Mouse (Mus musculus) MEL (cell line): ENCODE data around the gene Cops6. TPM values are rescaled to one million over a fixed set of nuclear protein-coding genes. Genes with fewer than 3 reads are reported as not detected.

Experiments used
- DNase-seq: peaks from one replicate; pipeline ENCODE4 v3.0.0; 2011; ENCODE audit warnings: low read depth, low spot score
- H3K27ac ChIP-seq: 2 replicates; pipeline ENCODE4 v1.5.1; 2012; ENCODE audit warnings: low read depth, mild to moderate bottlenecking, control low read depth, low read length, moderate library complexity; ENCODE audit not compliant: control insufficient read depth
- H3K27me3 ChIP-seq, 2 experiments: fragments of 150-350 bp in 1 of 2; sonication (generic) in 1 of 2; 2 replicates each; pipeline ENCODE4 v1.6.1; 2012; ENCODE audit warnings: low read length in 2 of 2, mild to moderate bottlenecking in 2 of 2, improper control_type of control experiment in 1 of 2, moderate library complexity in 1 of 2; ENCODE audit not compliant: insufficient read depth in 2 of 2, control insufficient read depth in 1 of 2
- H3K36me3 ChIP-seq, 2 experiments: 2 replicates each; pipeline ENCODE4 v1.6.1; 2012 to 2014; ENCODE audit warnings: low read length in 2 of 2, improper control_type of control experiment in 1 of 2, inconsistent platforms in 1 of 2, mild to moderate bottlenecking in 1 of 2; ENCODE audit not compliant: insufficient read depth in 2 of 2, control insufficient read depth in 1 of 2
- H3K4me1 ChIP-seq, 2 experiments: fragments of 150-350 bp in 1 of 2; sonication (generic) in 1 of 2; 2 replicates each; pipeline ENCODE4 v1.6.1; 2012; ENCODE audit warnings: low read length in 2 of 2, improper control_type of control experiment in 1 of 2, mild to moderate bottlenecking in 1 of 2; ENCODE audit not compliant: insufficient read depth in 2 of 2, control insufficient read depth in 1 of 2
- H3K4me3 ChIP-seq, 2 experiments: fragments of 150-350 bp in 1 of 2; sonication (generic) in 1 of 2; 2 replicates each; pipeline ENCODE4 v1.5.1; 2012; ENCODE audit warnings: low read depth in 2 of 2, low read length in 2 of 2, mild to moderate bottlenecking in 2 of 2, moderate library complexity in 2 of 2, control low read depth in 1 of 2, improper control_type of control experiment in 1 of 2; ENCODE audit not compliant: control insufficient read depth in 1 of 2, insufficient read depth in 1 of 2
- H3K79me2 ChIP-seq: 2 replicates; pipeline ENCODE4 v1.6.1; 2012; ENCODE audit warnings: mild to moderate bottlenecking, low read length, moderate library complexity; ENCODE audit not compliant: control insufficient read depth, poor library complexity, insufficient read depth
- H3K9ac ChIP-seq: 2 replicates; pipeline ENCODE4 v1.6.1; 2012; ENCODE audit warnings: low read depth, mild to moderate bottlenecking, control low read depth, low read length, moderate library complexity; ENCODE audit not compliant: control insufficient read depth, poor library complexity, severe bottlenecking
- H3K9me3 ChIP-seq: fragments of 150-350 bp; sonication (generic); replicated peaks from 2 replicates; pipeline ENCODE4 v1.6.1; 2012; ENCODE audit warnings: mild to moderate bottlenecking, low read length, improper control_type of control experiment, moderate library complexity; ENCODE audit not compliant: insufficient read depth
- BHLHE40 ChIP-seq: IDR thresholded peaks from 2 replicates; pipeline ENCODE4 v1.6.1; 2012; ENCODE audit warnings: low read depth, mild to moderate bottlenecking, inconsistent platforms, low read length, improper control_type of control experiment, borderline replicate concordance
- CHD1 ChIP-seq: IDR thresholded peaks from 2 replicates; pipeline ENCODE4 v1.6.1; 2012; ENCODE audit warnings: low read depth, mild to moderate bottlenecking, inconsistent platforms, low read length, improper control_type of control experiment
- CHD2 ChIP-seq: IDR thresholded peaks from 2 replicates; pipeline ENCODE4 v1.6.1; 2011; ENCODE audit warnings: low read length, improper control_type of control experiment
- E2F4 ChIP-seq: IDR thresholded peaks from 2 replicates; pipeline ENCODE4 v1.6.1; 2011; ENCODE audit warnings: low read depth, low read length, improper control_type of control experiment, borderline replicate concordance
- ELF1 ChIP-seq: IDR thresholded peaks from 2 replicates; pipeline ENCODE4 v1.6.1; 2014; ENCODE audit warnings: low read depth, mild to moderate bottlenecking, inconsistent platforms, low read length, improper control_type of control experiment, moderate library complexity
- EP300 ChIP-seq, 2 experiments: IDR thresholded peaks; 2 replicates each; pipeline ENCODE4 v1.6.1; 2011; ENCODE audit warnings: improper control_type of control experiment in 2 of 2, low read length in 2 of 2, low read depth in 1 of 2, mild to moderate bottlenecking in 1 of 2
- ETS1 ChIP-seq: IDR thresholded peaks from 2 replicates; pipeline ENCODE4 v1.6.1; 2012; ENCODE audit warnings: low read depth, mild to moderate bottlenecking, inconsistent platforms, low read length, improper control_type of control experiment, moderate library complexity
- GABPA ChIP-seq: IDR thresholded peaks from 2 replicates; pipeline ENCODE4 v1.6.1; 2012; ENCODE audit warnings: low read depth, mild to moderate bottlenecking, inconsistent platforms, low read length, improper control_type of control experiment, moderate library complexity
- GATA1 ChIP-seq: IDR thresholded peaks from 2 replicates; pipeline ENCODE4 v1.6.1; 2011; ENCODE audit warnings: low read depth, low read length, improper control_type of control experiment
- HCFC1 ChIP-seq: IDR thresholded peaks from 2 replicates; pipeline ENCODE4 v1.6.1; 2012; ENCODE audit warnings: low read depth, mild to moderate bottlenecking, inconsistent platforms, low read length, improper control_type of control experiment, moderate library complexity
- JUND ChIP-seq: IDR thresholded peaks from 2 replicates; pipeline ENCODE4 v1.6.1; 2011; ENCODE audit warnings: low read depth, mild to moderate bottlenecking, improper control_type of control experiment, low read length
- KAT2A ChIP-seq: conservative IDR thresholded peaks from 2 replicates; pipeline ENCODE4 v1.6.1; 2012; ENCODE audit warnings: low read depth, low read length, improper control_type of control experiment, inconsistent platforms
- MAFK ChIP-seq: IDR thresholded peaks from 2 replicates; pipeline ENCODE4 v1.6.1; 2011; ENCODE audit warnings: low read depth, mild to moderate bottlenecking, low read length, improper control_type of control experiment, borderline replicate concordance
- MAX ChIP-seq: IDR thresholded peaks from 2 replicates; pipeline ENCODE4 v1.6.1; 2011; ENCODE audit warnings: low read length, improper control_type of control experiment
- MAZ ChIP-seq: IDR thresholded peaks from 2 replicates; pipeline ENCODE4 v1.6.1; 2012; ENCODE audit warnings: low read depth, mild to moderate bottlenecking, inconsistent platforms, low read length, improper control_type of control experiment
- MEF2A ChIP-seq: IDR thresholded peaks from 2 replicates; pipeline ENCODE4 v1.6.1; 2014; ENCODE audit warnings: low read depth, mild to moderate bottlenecking, inconsistent platforms, low read length, improper control_type of control experiment; ENCODE audit not compliant: poor library complexity, insufficient replicate concordance, severe bottlenecking; ENCODE audit errors: extremely low read depth
- MXI1 ChIP-seq: IDR thresholded peaks from 2 replicates; pipeline ENCODE4 v1.6.1; 2011; ENCODE audit warnings: mild to moderate bottlenecking, low read depth, low read length, improper control_type of control experiment
- MYB ChIP-seq: IDR thresholded peaks from 2 replicates; pipeline ENCODE4 v1.6.1; 2011; ENCODE audit warnings: mild to moderate bottlenecking, low read depth, low read length, improper control_type of control experiment
- MYC ChIP-seq: IDR thresholded peaks from 2 replicates; pipeline ENCODE4 v1.6.1; 2011; ENCODE audit warnings: low read depth, mild to moderate bottlenecking, low read length, improper control_type of control experiment, moderate library complexity
- NELFE ChIP-seq: IDR thresholded peaks from 2 replicates; pipeline ENCODE4 v1.6.1; 2011; ENCODE audit warnings: low read depth, low read length, improper control_type of control experiment
- NRF1 ChIP-seq: IDR thresholded peaks from 2 replicates; pipeline ENCODE4 v1.6.1; 2014; ENCODE audit warnings: low read depth, mild to moderate bottlenecking, inconsistent platforms, low read length, improper control_type of control experiment, moderate library complexity; ENCODE audit not compliant: poor library complexity, insufficient read depth, severe bottlenecking
- POLR2A ChIP-seq, 2 experiments: IDR thresholded peaks; 2 replicates each; pipeline ENCODE4 v1.6.1; 2011 to 2012; ENCODE audit warnings: low read length in 2 of 2, mild to moderate bottlenecking in 2 of 2, control low read depth in 1 of 2, improper control_type of control experiment in 1 of 2, low read depth in 1 of 2, moderate library complexity in 1 of 2; ENCODE audit not compliant: control insufficient read depth in 1 of 2, insufficient read depth in 1 of 2, poor library complexity in 1 of 2
- POLR2AphosphoS2 ChIP-seq: IDR thresholded peaks from 2 replicates; pipeline ENCODE4 v1.6.1; 2011; ENCODE audit warnings: low read length, improper control_type of control experiment
- POLR2AphosphoS5 ChIP-seq: IDR thresholded peaks from 2 replicates; pipeline ENCODE4 v1.6.1; 2012; ENCODE audit warnings: low read depth, borderline replicate concordance, mild to moderate bottlenecking, inconsistent platforms, low read length, moderate library complexity, mixed read lengths
- RCOR1 ChIP-seq: IDR thresholded peaks from 2 replicates; pipeline ENCODE4 v1.6.1; 2012; ENCODE audit warnings: low read depth, mild to moderate bottlenecking, inconsistent platforms, low read length, improper control_type of control experiment
- SMC3 ChIP-seq: IDR thresholded peaks from 2 replicates; pipeline ENCODE4 v1.6.1; 2011; ENCODE audit warnings: low read depth, low read length, improper control_type of control experiment
- TAL1 ChIP-seq: IDR thresholded peaks from 2 replicates; pipeline ENCODE4 v1.6.1; 2012; ENCODE audit warnings: mild to moderate bottlenecking, inconsistent platforms, low read length, moderate library complexity, mixed read lengths
- TBP ChIP-seq: IDR thresholded peaks from 2 replicates; pipeline ENCODE4 v1.8.0; 2011; ENCODE audit warnings: low read depth, low read length, improper control_type of control experiment
- TCF12 ChIP-seq: IDR thresholded peaks from 2 replicates; pipeline ENCODE4 v1.6.1; 2014; ENCODE audit warnings: low read depth, mild to moderate bottlenecking, inconsistent platforms, low read length, improper control_type of control experiment, moderate library complexity
- USF2 ChIP-seq, 2 experiments: IDR thresholded peaks; 2 replicates each; pipeline ENCODE4 v1.6.1; 2011 to 2012; ENCODE audit warnings: improper control_type of control experiment in 2 of 2, low read length in 2 of 2, borderline replicate concordance in 1 of 2, inconsistent platforms in 1 of 2, low read depth in 1 of 2, mild to moderate bottlenecking in 1 of 2; ENCODE audit not compliant: insufficient read depth in 1 of 2
- ZKSCAN1 ChIP-seq: IDR thresholded peaks from 2 replicates; pipeline ENCODE4 v1.6.1; 2012; ENCODE audit warnings: low read depth, mild to moderate bottlenecking, inconsistent platforms, low read length, improper control_type of control experiment, moderate library complexity
- ZMIZ1 ChIP-seq: IDR thresholded peaks from 2 replicates; pipeline ENCODE4 v1.6.1; 2012; ENCODE audit warnings: low read depth, mild to moderate bottlenecking, inconsistent platforms, low read length, improper control_type of control experiment, moderate library complexity
- polyA plus RNA-seq, 2 experiments: library from polyadenylated mRNA; stranded (reverse) in 1 of 2; unstranded in 1 of 2; fragments of >175 nt in 1 of 2; fragments of >200 nt in 1 of 2; gene quantifications; 2 replicates each; pipeline versions ENCODE4 v1.2.1 to v1.2.4; 2012; ENCODE audit warnings: low replicate concordance in 2 of 2, low read depth in 1 of 2; ENCODE audit not compliant: insufficient read length in 2 of 2, insufficient read depth in 1 of 2, missing spikeins in 1 of 2
- total RNA-seq: library from RNA; depleted of rRNA; stranded (reverse); fragments of 300-350 nt; gene quantifications from 2 replicates; pipeline ENCODE4 v1.2.3, GENCODE M21; 2012

The Cops6 gene
- total and polyA plus RNA-seq, 3 experiments: 52.6 to 152 TPM; not detected in 1

DNA sequence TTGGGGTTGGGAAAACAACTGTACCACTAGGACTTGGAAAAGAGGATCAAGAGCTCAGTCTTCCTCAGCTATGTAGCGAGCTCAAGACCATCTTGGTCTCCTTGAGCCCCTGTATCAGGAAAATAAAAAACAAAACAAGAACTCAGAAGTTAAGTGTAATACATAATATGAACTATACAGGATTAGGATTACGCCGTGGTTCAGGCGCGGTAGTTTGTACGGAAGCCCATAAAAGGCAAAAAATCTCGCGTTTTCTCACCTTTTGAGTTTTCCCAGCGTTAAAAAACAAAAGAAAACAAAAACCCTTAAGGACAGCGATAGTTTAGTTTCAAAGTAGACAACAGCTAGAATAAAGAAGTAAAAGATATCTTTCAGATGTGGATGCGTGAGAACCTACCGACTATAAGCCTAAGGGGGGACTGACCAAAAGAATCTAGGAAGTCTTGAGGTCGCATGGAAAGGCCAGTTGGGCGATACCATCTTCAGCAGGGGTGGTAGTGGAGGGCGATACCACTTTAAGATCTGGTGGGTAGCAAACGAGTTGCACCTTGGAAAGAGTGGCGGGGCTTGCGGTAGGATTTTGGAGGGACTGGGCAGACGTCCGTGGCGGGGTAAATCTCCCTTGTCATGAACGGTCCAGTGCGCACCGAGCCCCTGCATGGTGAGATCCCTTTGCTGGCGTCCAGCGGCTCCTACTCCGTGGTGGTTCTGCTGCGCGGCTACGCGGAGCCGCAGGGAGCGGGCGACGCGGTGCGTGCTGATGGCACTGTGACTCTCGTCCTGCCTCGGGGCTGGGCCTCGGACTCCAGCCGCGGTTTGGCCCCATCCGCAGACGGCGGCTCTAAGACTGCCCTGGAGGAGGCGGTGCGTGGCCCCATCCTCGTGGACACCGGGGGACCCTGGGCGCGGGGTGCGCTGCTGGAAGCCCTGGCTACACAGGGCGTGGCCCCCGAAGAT lies 33.2 kb downstream of the Cops6 start, which contains the start of gene Mblac1:
TSS of gene Mblac1 (plus strand) at position 544 of the 957 bp plus-strand sequence.
- H3K9ac ChIP-seq: peak within 1 kb of the TSS; percentile 71
- H3K79me2 ChIP-seq: peaks cover 4% of the 10 kb centered on the region; the same call in 1 of the 2 replicates
- H3K4me1 ChIP-seq: no peaks in the 10 kb centered on the region; a peak in 1 of 4 replicates
- no peaks in the 10 kb centered on the region for H3K9me3 ChIP-seq
- H3K4me3 ChIP-seq: peak within 1 kb of the TSS; percentile 65
- H3K36me3 ChIP-seq: peaks cover 0 to 3% of the 10 kb centered on the region in 2 experiments; a peak in 2 of 4 replicates
- TF ChIP-seq GATA1 (0 out of 2 replicates have a peak, but pooled peaks have one; percentile 2), ELF1 (peak; percentile 65; the same call in 1 of the 2 replicates), E2F4 (peak; percentile 27; the same call in 1 of the 2 replicates), MEF2A (0 out of 2 replicates have a peak, but pooled peaks have one; percentile 32), GABPA (no peak), NRF1 (no peak), MYC (peak; percentile 65; the same call in 1 of the 2 replicates), ZMIZ1 (peak; percentile 82), MYB (peak; percentile 69), USF2 (IDR thresholded peaks at IDR 0.05; ENCODE audit: borderline replicate concordance in 1 of 2, insufficient read depth in 1 of 2, low read depth in 1 of 2, low read length in 2 of 2) (no peak), POLR2AphosphoS2 (peak; percentile 84), RCOR1 (no peak), KAT2A (no peak; the same call in 1 of the 2 replicates), SMC3 (no peak), ZKSCAN1 (no peak), POLR2A (IDR thresholded peaks at IDR 0.05; ENCODE audit: control insufficient read depth in 1 of 2, insufficient read depth in 1 of 2, low read depth in 1 of 2, low read length in 2 of 2, poor library complexity in 1 of 2) (peak; percentile 55 to 75; a peak in 3 of 4 replicates), MAFK (peak; percentile 72), HCFC1 (peak; percentile 67), JUND (no peak), NELFE (peak; percentile 90), TBP (peak; percentile 97), EP300 (IDR thresholded peaks at IDR 0.05; ENCODE audit: low read depth in 1 of 2, low read length in 2 of 2) (peak; percentile 14 to 41; a peak in 1 of 4 replicates), POLR2AphosphoS5 (no peak), MAX (peak; percentile 67), TAL1 (no peak), ETS1 (peak; percentile 7; the same call in 1 of the 2 replicates), CHD1 (peak; percentile 99), BHLHE40 (peak; percentile 42), MAZ (peak; percentile 59; the same call in 1 of the 2 replicates), CHD2 (peak; percentile 45; the same call in 1 of the 2 replicates), TCF12 (peak; percentile 10), MXI1 (peak; percentile 80)
- H3K27me3 ChIP-seq: no peaks in the 10 kb centered on the region
- peak; percentile 96 for DNase-seq
- H3K27ac ChIP-seq: peak within 1 kb of the TSS; percentile 78
